Mouse (Mus musculus) embryonic facial prominence, embryonic 15.5 days (tissue): Measurements from ENCODE around the gene Dlg3. TPM values are rescaled to one million over a fixed set of nuclear protein-coding genes. Genes with fewer than 3 reads are reported as not detected.

Source experiments
- ATAC-seq: fragments of 200-750 bp; cut with Nextera tagmentation; 2 replicates; pipeline ENCODE4 v1.8.0; 2017; ENCODE audit warnings: low read depth, moderate TSS enrichment; ENCODE audit not compliant: insufficient number of reproducible peaks, low FRiP score, low TSS enrichment
- H3K27ac ChIP-seq: fragments of 300-500 bp; sonication (generic); replicated peaks from 2 replicates; pipeline ENCODE4 v1.5.1; 2015; ENCODE audit warnings: mild to moderate bottlenecking, inconsistent platforms
- H3K27me3 ChIP-seq: fragments of 300-500 bp; sonication (generic); 2 replicates; pipeline ENCODE4 v1.6.1; 2015; ENCODE audit warnings: inconsistent platforms
- H3K36me3 ChIP-seq: fragments of 300-500 bp; sonication (generic); 2 replicates; pipeline ENCODE4 v1.6.1; 2015; ENCODE audit warnings: mild to moderate bottlenecking, inconsistent platforms
- H3K4me1 ChIP-seq: fragments of 300-500 bp; sonication (generic); 2 replicates; pipeline ENCODE4 v1.6.1; 2015; ENCODE audit warnings: inconsistent platforms
- H3K4me2 ChIP-seq: fragments of 300-500 bp; sonication (generic); replicated peaks from 2 replicates; pipeline ENCODE4 v1.6.1; 2015; ENCODE audit warnings: mild to moderate bottlenecking, inconsistent platforms
- H3K4me3 ChIP-seq: fragments of 300-500 bp; sonication (generic); replicated peaks from 2 replicates; pipeline ENCODE4 v1.5.1; 2015; ENCODE audit warnings: mild to moderate bottlenecking, inconsistent platforms
- H3K9ac ChIP-seq: fragments of 300-500 bp; sonication (generic); 2 replicates; pipeline ENCODE4 v1.6.1; 2015; ENCODE audit warnings: inconsistent platforms
- H3K9me3 ChIP-seq: fragments of 300-500 bp; sonication (generic); replicated peaks from 2 replicates; pipeline ENCODE4 v1.6.1; 2016; ENCODE audit warnings: inconsistent platforms
- WGBS: fragments of 180-500 bp; shearing (Covaris S2); methylation state at CpG from one replicate; pipeline ENCODE4 v1.1.7; 2015; 5-methylcytosine and 5-hydroxymethylcytosine counted together
- polyA plus RNA-seq: library from polyadenylated mRNA; unstranded; fragments of >200 nt; fragmentation: Nextera tagmentation; extraction: Ambion mirVana; gene quantifications from 2 replicates; pipeline ENCODE4 v1.2.1, GENCODE M21; 2015

The Dlg3 gene
- polyA plus RNA-seq, 1 experiment from 2014 or later: 3.6 TPM

DNA sequence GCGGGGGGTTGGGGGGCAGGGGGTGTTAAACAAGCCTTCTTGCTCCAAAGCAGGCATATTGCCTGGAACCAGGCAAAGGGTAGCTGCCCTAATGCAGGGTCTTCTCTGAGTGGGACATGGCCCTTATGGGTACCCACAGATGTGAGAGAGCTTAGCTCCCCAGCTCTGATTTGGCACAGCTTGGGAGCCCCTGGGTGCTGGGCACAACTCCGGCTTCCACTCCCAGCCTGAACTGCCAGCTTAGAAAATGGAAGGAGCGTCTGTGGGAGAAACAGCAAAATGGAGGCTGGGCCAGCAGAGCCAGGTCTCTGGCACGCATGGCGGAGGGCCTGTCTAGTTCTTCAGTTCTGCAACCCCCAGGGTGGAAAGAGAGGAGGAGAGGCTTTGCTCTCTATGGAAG is 1.8 kb downstream of the Dlg3 start:
- Histone ChIP-seq H3K4me3 (no peak overlapping the region), H3K9ac (no peak overlapping the region), H3K36me3 (no peaks in the 10 kb centered on the region), H3K9me3 (no peaks in the 10 kb centered on the region), H3K4me1 (0 out of 2 replicates have a peak, but pooled peaks cover 7% of the 10 kb centered on the region), H3K4me2 (no peak overlapping the region), H3K27me3 (peaks cover 14% of the 10 kb centered on the region), H3K27ac (no peak overlapping the region)
- 81% methylated on average over 5 of the region's 5 CpGs for WGBS
- no peak for ATAC-seq

DNA sequence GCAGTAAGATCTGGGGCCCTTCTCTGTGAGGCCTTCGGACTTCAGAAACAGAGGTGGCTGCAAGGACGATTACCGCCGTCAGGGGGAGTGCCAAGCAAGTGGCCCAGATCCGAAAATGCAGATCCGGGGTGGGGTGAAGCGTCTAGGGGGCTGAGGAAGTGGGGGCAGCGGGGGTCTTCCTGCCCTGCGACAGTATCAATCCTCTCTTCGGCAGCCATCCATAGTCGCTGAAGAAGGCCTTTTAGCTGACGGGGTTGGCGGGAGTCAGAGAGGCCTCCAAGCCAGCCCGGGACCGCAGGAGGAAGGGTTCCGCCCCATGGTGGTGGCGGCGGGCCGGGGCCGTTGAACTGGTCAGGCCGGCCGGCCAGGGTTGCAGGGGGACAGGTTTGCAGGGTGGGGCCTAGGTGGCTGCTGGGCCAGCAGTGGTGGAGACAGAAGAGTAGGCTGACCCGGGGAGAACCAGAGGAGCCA is 6.9 kb downstream of the Dlg3 start:
- H3K36me3 ChIP-seq: no peaks in the 10 kb centered on the region
- peak overlapping the region; percentile 48 for H3K4me3 ChIP-seq
- 19% methylated on average over 22 of the region's 23 CpGs for WGBS
- H3K9ac ChIP-seq: peak overlapping the region; percentile 28; the same call in 1 of the 2 replicates
- H3K4me2 ChIP-seq: peak overlapping the region; percentile 52
- ATAC-seq: peak; percentile 30; the same call in 1 of the 2 replicates
- 0 out of 2 replicates have a peak, but pooled peaks cover 6% of the 10 kb centered on the region for H3K4me1 ChIP-seq
- 0 out of 2 replicates have a peak overlapping the region, but pooled peaks have one; percentile 39 for H3K27ac ChIP-seq
- no peaks in the 10 kb centered on the region for H3K27me3 ChIP-seq
- no peaks in the 10 kb centered on the region for H3K9me3 ChIP-seq

GRCm38 (mm10) chrX:100775405-100775804 is 7.9 kb downstream of the Dlg3 start:
- Histone ChIP-seq H3K36me3 (no peaks in the 10 kb centered on the region), H3K4me1 (peaks cover 10% of the 10 kb centered on the region; the same call in 1 of the 2 replicates), H3K9me3 (no peaks in the 10 kb centered on the region), H3K4me3 (no peak overlapping the region), H3K27me3 (no peaks in the 10 kb centered on the region), H3K4me2 (no peak overlapping the region), H3K9ac (no peak overlapping the region; the same call in 1 of the 2 replicates), H3K27ac (no peak overlapping the region)
- WGBS: 81% methylated on average over 3 of the region's 3 CpGs
- no peak for ATAC-seq

GRCm38 (mm10) chrX:100776494-100776893 is 9.0 kb downstream of the Dlg3 start:
- no peaks in the 10 kb centered on the region for H3K9me3 ChIP-seq
- H3K4me2 ChIP-seq: peak overlapping the region; percentile 49
- H3K4me3 ChIP-seq: peak overlapping the region; percentile 53
- H3K27me3 ChIP-seq: no peaks in the 10 kb centered on the region
- H3K9ac ChIP-seq: no peak overlapping the region
- H3K4me1 ChIP-seq: peaks cover 10% of the 10 kb centered on the region; the same call in 1 of the 2 replicates
- H3K27ac ChIP-seq: peak overlapping the region; percentile 81
- ATAC-seq: peak; percentile 35; the same call in 1 of the 2 replicates
- no peaks in the 10 kb centered on the region for H3K36me3 ChIP-seq
- 17% methylated on average over 9 of the region's 9 CpGs for WGBS

GRCm38 (mm10) chrX:100776985-100777654 is 9.6 kb downstream of the Dlg3 start:
- Histone ChIP-seq H3K27me3 (no peaks in the 10 kb centered on the region), H3K4me2 (peak overlapping the region; percentile 49), H3K27ac (peak overlapping the region; percentile 81), H3K9ac (peak overlapping the region; percentile 44), H3K9me3 (no peaks in the 10 kb centered on the region), H3K4me3 (peak overlapping the region; percentile 53), H3K36me3 (no peaks in the 10 kb centered on the region), H3K4me1 (peaks cover 10% of the 10 kb centered on the region; the same call in 1 of the 2 replicates)
- WGBS: 24% methylated on average over 35 of the region's 49 CpGs
- ATAC-seq: peak; percentile 89

DNA sequence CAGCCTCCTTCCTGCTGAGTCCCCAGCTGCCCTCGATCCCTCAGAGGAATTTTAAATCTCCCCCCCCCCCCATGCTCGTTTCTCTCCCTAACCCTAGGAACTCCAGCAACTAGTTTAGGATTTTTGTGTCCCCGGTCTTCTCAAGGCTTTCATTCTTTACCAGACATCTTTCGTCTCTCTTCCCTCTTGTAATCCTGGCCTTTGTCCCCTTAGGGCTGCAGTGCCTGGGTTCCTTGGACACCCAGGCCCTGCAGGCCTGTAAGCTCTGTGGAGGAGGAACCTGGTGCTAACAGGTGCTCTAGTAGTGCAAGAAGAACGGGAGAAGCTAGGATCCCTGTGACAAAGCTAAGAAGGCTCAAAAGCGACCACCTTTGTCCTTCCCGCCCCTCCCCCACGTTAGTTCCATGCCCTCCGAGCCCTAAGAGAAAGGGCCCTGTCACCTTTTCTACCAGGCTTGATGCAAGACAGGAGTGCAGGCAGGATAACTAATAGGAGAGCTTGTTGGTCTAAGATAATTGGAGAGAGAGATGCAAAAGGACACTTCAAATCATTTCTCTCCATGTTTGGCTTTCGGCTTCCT is 10.2 kb downstream of the Dlg3 start:
- 21% methylated on average over 10 of the region's 10 CpGs for WGBS
- Histone ChIP-seq H3K9ac (peak overlapping the region; percentile 44; the same call in 1 of the 2 replicates), H3K4me1 (peaks cover 10% of the 10 kb centered on the region; the same call in 1 of the 2 replicates), H3K27ac (peak overlapping the region; percentile 81), H3K4me3 (peak overlapping the region; percentile 53), H3K4me2 (peak overlapping the region; percentile 49), H3K36me3 (no peaks in the 10 kb centered on the region), H3K27me3 (no peaks in the 10 kb centered on the region), H3K9me3 (no peaks in the 10 kb centered on the region)
- ATAC-seq: no peak

DNA sequence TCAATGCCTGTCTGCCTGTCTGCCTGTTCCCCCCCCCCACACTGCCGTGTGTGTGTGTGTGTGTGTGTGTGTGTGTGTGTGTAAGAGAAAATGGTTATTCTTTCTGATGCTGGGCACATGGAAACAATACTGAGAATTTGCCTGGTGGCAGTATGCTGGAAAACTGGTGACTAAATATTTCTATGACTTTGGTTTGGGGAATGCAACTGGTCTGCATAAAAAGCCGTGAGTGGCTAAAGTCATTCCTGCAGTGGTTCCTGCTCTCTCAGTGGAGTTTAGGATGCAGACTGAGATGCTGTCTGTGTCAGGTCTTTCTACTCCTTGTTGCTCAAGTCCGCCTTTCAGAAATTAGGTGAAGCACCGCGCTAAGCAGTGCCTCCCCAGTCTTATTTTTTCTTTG is 10.9 kb downstream of the Dlg3 start:
- Histone ChIP-seq H3K4me1 (peaks cover 10% of the 10 kb centered on the region; the same call in 1 of the 2 replicates), H3K9ac (no peak overlapping the region), H3K4me2 (peak overlapping the region; percentile 49), H3K9me3 (no peaks in the 10 kb centered on the region), H3K36me3 (no peaks in the 10 kb centered on the region), H3K27ac (no peak overlapping the region), H3K4me3 (peak overlapping the region; percentile 53), H3K27me3 (no peaks in the 10 kb centered on the region)
- ATAC-seq: no peak
- 29% methylated on average over 5 of the region's 5 CpGs for WGBS

DNA sequence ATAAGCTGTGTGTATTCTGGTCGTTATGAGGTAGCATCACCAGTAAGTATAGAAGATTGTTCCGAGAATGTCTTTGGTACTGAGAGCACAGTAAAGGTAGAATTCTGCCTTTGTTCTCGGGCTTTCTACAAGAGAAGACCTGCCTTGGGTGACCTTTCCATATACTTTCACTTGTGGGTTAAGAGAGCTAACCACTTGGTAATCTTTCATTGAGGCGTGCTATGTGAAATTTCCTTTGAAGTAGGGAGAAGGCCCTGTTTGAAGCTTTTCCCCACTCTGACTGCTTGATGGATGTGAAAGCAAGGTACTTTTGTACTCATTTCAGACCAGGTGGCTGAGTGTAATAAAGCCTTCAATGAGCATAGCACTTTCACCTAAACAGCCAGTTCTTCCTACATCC is 21.8 kb downstream of the Dlg3 start:
- H3K9ac ChIP-seq: no peak overlapping the region
- H3K4me3 ChIP-seq: no peak overlapping the region
- no peaks in the 10 kb centered on the region for H3K9me3 ChIP-seq
- H3K4me2 ChIP-seq: no peak overlapping the region
- H3K27ac ChIP-seq: no peak overlapping the region
- no peaks in the 10 kb centered on the region for H3K4me1 ChIP-seq
- ATAC-seq: no peak
- H3K36me3 ChIP-seq: no peaks in the 10 kb centered on the region
- WGBS: 82% methylated on average over 4 of the region's 4 CpGs
- no peaks in the 10 kb centered on the region for H3K27me3 ChIP-seq

DNA sequence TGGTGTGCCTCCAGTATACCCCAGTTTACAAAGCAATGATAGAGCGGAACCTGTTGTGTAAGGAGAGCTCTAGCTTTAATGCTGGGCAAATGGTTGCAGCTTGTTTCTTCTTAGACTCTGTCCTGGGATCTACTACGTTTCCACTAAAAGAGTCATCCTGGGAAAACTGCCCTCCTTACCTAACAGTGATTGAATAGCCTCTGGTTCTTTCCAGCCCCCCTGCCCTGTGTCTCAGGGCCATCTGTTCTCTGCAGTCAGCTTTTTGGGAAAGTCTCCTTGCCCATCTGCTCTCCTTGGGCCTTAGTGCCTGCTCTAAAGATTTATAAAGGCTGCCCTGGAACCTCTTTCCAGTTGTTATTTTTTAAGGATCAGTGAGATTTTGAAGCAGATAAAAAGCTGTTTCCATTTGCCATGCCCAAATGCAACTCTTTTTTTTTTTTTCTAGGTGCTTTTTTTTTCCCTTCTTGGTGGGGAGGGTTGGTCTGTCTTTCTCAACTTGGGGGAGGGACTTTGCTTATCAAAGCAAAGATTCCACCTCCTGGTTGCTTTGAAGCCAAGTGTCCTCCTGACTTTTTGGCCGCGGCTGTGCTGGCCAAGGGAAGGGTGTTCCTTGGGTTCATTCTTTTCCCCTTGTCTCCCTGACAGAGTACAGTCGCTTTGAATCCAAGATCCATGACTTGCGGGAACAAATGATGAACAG is 28.7 kb downstream of the Dlg3 start:
- H3K27ac ChIP-seq: no peak overlapping the region
- 86% methylated on average over 6 of the region's 6 CpGs for WGBS
- H3K9me3 ChIP-seq: no peaks in the 10 kb centered on the region
- no peak overlapping the region for H3K4me2 ChIP-seq
- H3K9ac ChIP-seq: no peak overlapping the region
- no peaks in the 10 kb centered on the region for H3K36me3 ChIP-seq
- H3K4me3 ChIP-seq: no peak overlapping the region
- no peaks in the 10 kb centered on the region for H3K4me1 ChIP-seq
- no peaks in the 10 kb centered on the region for H3K27me3 ChIP-seq
- no peak for ATAC-seq

DNA sequence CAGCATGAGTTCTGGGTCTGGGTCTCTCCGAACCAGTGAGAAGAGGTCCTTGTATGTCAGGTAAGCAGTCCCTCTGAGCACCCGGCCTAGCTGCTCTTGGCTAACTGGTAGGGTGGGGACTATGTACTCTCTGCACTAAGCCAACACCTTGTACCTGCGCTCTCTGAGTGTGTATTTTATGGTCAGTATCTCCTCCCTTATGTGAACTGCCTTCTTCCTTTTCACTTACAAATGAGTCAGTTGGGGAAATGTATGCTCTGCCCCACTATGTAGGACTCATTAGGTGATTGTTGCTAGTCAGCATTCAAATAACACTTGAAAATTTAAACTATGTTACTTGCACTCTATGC is 29.2 kb downstream of the Dlg3 start:
- Histone ChIP-seq H3K27ac (no peak overlapping the region), H3K4me2 (no peak overlapping the region), H3K4me1 (no peaks in the 10 kb centered on the region), H3K9me3 (no peaks in the 10 kb centered on the region), H3K27me3 (no peaks in the 10 kb centered on the region), H3K9ac (no peak overlapping the region), H3K36me3 (no peaks in the 10 kb centered on the region), H3K4me3 (no peak overlapping the region)
- WGBS: 81% methylated on average over 3 of the region's 3 CpGs
- no peak for ATAC-seq

DNA sequence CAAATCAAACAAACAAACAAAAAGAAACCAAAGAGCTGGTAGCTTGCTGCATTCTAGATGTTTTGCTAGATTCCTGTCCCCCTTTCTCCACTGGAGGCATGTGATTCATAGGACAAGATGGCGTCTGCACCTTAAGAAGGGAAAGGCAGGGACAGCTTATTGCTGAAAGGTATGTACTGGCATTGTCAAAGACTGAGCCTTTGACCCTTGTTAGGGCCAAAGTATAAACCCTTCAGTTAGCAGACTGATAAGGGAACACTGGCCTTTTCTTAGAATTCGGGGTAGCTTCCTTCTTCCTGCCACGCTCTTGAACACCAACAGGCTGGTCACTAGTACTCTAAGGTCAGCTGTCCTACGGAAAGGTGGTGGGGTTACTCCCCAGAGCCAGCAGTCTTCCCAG is 29.8 kb downstream of the Dlg3 start:
- WGBS: 75% methylated on average over 4 of the region's 4 CpGs
- Histone ChIP-seq H3K27me3 (no peaks in the 10 kb centered on the region; the same call in 1 of the 2 replicates), H3K4me2 (no peak overlapping the region), H3K36me3 (no peaks in the 10 kb centered on the region), H3K4me1 (no peaks in the 10 kb centered on the region), H3K9me3 (no peaks in the 10 kb centered on the region), H3K27ac (no peak overlapping the region), H3K9ac (no peak overlapping the region), H3K4me3 (no peak overlapping the region)
- ATAC-seq: no peak
